Mouse (Mus musculus): ENCODE measurements at regions not wholly inside any gene's neighbourhood (a gene's known extent, or its start where the extent isn't known, plus 50 kb on each side); places are given as distances from the start of the nearest gene placed in this dataset.

- Histone ChIP-seq H3K79me2 (ENCODE audit: control insufficient read depth, insufficient read depth, low read length) (no peaks in the 10 kb centered on the region), H3K36me3 (ENCODE audit: control insufficient read depth, insufficient read depth, low read length) (no peaks in the 10 kb centered on the region), H3K9ac (ENCODE audit: low read depth, low read length) (no peak overlapping the region), H3K27ac (replicated peaks; ENCODE audit: insufficient read depth, low read depth, low read length) (no peak overlapping the region), H3K4me3 (ENCODE audit: insufficient read depth, low read depth, low read length) (no peak overlapping the region), H3K27me3 (ENCODE audit: control insufficient read depth, insufficient read depth, low read length) (no peaks in the 10 kb centered on the region), H3K4me1 (ENCODE audit: control insufficient read depth, insufficient read depth, low read length) (no peaks in the 10 kb centered on the region)
- WGBS: 72% methylated on average over 4 of the region's 4 CpGs
- TF ChIP-seq CTCF (IDR thresholded peaks at IDR 0.05; ENCODE audit: low read depth, low read length) (no peak), POLR2A (IDR thresholded peaks at IDR 0.05; ENCODE audit: extremely low read depth, insufficient read depth, low read length) (no peak)
- DNase-seq (ENCODE audit: extremely low read depth, low read depth, low spot score): no peak
Measured at GRCm38 (mm10) chr1:128681261-128681660, 89.2 kb upstream of the Cxcr4 start.

GRCm38 (mm10) chr1:128680538-128680937 lies 88.4 kb upstream of the Cxcr4 start:
- Histone ChIP-seq H3K79me2 (ENCODE audit: control insufficient read depth, insufficient read depth, low read length) (no peaks in the 10 kb centered on the region), H3K4me3 (ENCODE audit: insufficient read depth, low read depth, low read length) (no peak overlapping the region), H3K27ac (replicated peaks; ENCODE audit: insufficient read depth, low read depth, low read length) (no peak overlapping the region), H3K4me1 (ENCODE audit: control insufficient read depth, insufficient read depth, low read length) (no peaks in the 10 kb centered on the region), H3K36me3 (ENCODE audit: control insufficient read depth, insufficient read depth, low read length) (no peaks in the 10 kb centered on the region), H3K9ac (ENCODE audit: low read depth, low read length) (no peak overlapping the region), H3K27me3 (ENCODE audit: control insufficient read depth, insufficient read depth, low read length) (no peaks in the 10 kb centered on the region)
- no peak for DNase-seq (ENCODE audit: extremely low read depth, low read depth, low spot score)
- WGBS: 47% methylated on average over 3 of the region's 3 CpGs
- TF ChIP-seq CTCF (IDR thresholded peaks at IDR 0.05; ENCODE audit: low read depth, low read length): no peak
- TF ChIP-seq POLR2A (IDR thresholded peaks at IDR 0.05; ENCODE audit: extremely low read depth, insufficient read depth, low read length): no peak

- TF ChIP-seq CTCF (IDR thresholded peaks at IDR 0.05; ENCODE audit: low read depth, low read length) (no peak), POLR2A (IDR thresholded peaks at IDR 0.05; ENCODE audit: extremely low read depth, insufficient read depth, low read length) (no peak)
- no peaks in the 10 kb centered on the region for H3K4me1 ChIP-seq (ENCODE audit: control insufficient read depth, insufficient read depth, low read length)
- H3K4me3 ChIP-seq (ENCODE audit: insufficient read depth, low read depth, low read length): no peak overlapping the region
- WGBS: 72% methylated on average over 5 of the region's 5 CpGs
- H3K36me3 ChIP-seq (ENCODE audit: control insufficient read depth, insufficient read depth, low read length): no peaks in the 10 kb centered on the region
- H3K79me2 ChIP-seq (ENCODE audit: control insufficient read depth, insufficient read depth, low read length): no peaks in the 10 kb centered on the region
- H3K9ac ChIP-seq (ENCODE audit: low read depth, low read length): no peak overlapping the region
- H3K27me3 ChIP-seq (ENCODE audit: control insufficient read depth, insufficient read depth, low read length): no peaks in the 10 kb centered on the region
- no peak for DNase-seq (ENCODE audit: extremely low read depth, low read depth, low spot score)
- H3K27ac ChIP-seq (replicated peaks; ENCODE audit: insufficient read depth, low read depth, low read length): no peak overlapping the region
Measured at GRCm38 (mm10) chr1:128680012-128680411, 87.9 kb upstream of the Cxcr4 start.

GRCm38 (mm10) chr1:128679005-128679980 lies 87.2 kb upstream of the Cxcr4 start:
- no peak for DNase-seq (ENCODE audit: extremely low read depth, low read depth, low spot score)
- H3K27me3 ChIP-seq (ENCODE audit: control insufficient read depth, insufficient read depth, low read length): no peaks in the 10 kb centered on the region
- no peak overlapping the region for H3K27ac ChIP-seq (replicated peaks; ENCODE audit: insufficient read depth, low read depth, low read length)
- no peak overlapping the region for H3K9ac ChIP-seq (ENCODE audit: low read depth, low read length)
- TF ChIP-seq POLR2A (IDR thresholded peaks at IDR 0.05; ENCODE audit: extremely low read depth, insufficient read depth, low read length) (no peak), CTCF (IDR thresholded peaks at IDR 0.05; ENCODE audit: low read depth, low read length) (no peak)
- no peaks in the 10 kb centered on the region for H3K79me2 ChIP-seq (ENCODE audit: control insufficient read depth, insufficient read depth, low read length)
- H3K4me3 ChIP-seq (ENCODE audit: insufficient read depth, low read depth, low read length): no peak overlapping the region
- 51% methylated on average over 18 of the region's 18 CpGs for WGBS
- H3K36me3 ChIP-seq (ENCODE audit: control insufficient read depth, insufficient read depth, low read length): no peaks in the 10 kb centered on the region
- H3K4me1 ChIP-seq (ENCODE audit: control insufficient read depth, insufficient read depth, low read length): no peaks in the 10 kb centered on the region

- no peaks in the 10 kb centered on the region for H3K79me2 ChIP-seq (ENCODE audit: control insufficient read depth, insufficient read depth, low read length)
- no peak overlapping the region for H3K9ac ChIP-seq (ENCODE audit: low read depth, low read length)
- no peaks in the 10 kb centered on the region for H3K27me3 ChIP-seq (ENCODE audit: control insufficient read depth, insufficient read depth, low read length)
- H3K27ac ChIP-seq (replicated peaks; ENCODE audit: insufficient read depth, low read depth, low read length): no peak overlapping the region
- H3K4me1 ChIP-seq (ENCODE audit: control insufficient read depth, insufficient read depth, low read length): no peaks in the 10 kb centered on the region
- TF ChIP-seq CTCF (IDR thresholded peaks at IDR 0.05; ENCODE audit: low read depth, low read length) (no peak), POLR2A (IDR thresholded peaks at IDR 0.05; ENCODE audit: extremely low read depth, insufficient read depth, low read length) (no peak)
- no peak for DNase-seq (ENCODE audit: extremely low read depth, low read depth, low spot score)
- 70% methylated on average over 5 of the region's 5 CpGs for WGBS
- H3K36me3 ChIP-seq (ENCODE audit: control insufficient read depth, insufficient read depth, low read length): no peaks in the 10 kb centered on the region
- no peak overlapping the region for H3K4me3 ChIP-seq (ENCODE audit: insufficient read depth, low read depth, low read length)
Measured at GRCm38 (mm10) chr1:128675538-128675937, 83.4 kb upstream of the Cxcr4 start.

GRCm38 (mm10) chr1:128672306-128672705 lies 80.2 kb upstream of the Cxcr4 start:
- H3K4me1 ChIP-seq (ENCODE audit: control insufficient read depth, insufficient read depth, low read length): no peaks in the 10 kb centered on the region
- no peak for TF ChIP-seq CTCF (IDR thresholded peaks at IDR 0.05; ENCODE audit: low read depth, low read length)
- TF ChIP-seq POLR2A (IDR thresholded peaks at IDR 0.05; ENCODE audit: extremely low read depth, insufficient read depth, low read length): no peak
- WGBS: 90% methylated on average over 3 of the region's 3 CpGs

More at GRCm38 (mm10) chr1:128672306-128672705, 80.2 kb upstream of the Cxcr4 start:
- Histone ChIP-seq H3K27ac (replicated peaks; ENCODE audit: insufficient read depth, low read depth, low read length) (no peak overlapping the region), H3K27me3 (ENCODE audit: control insufficient read depth, insufficient read depth, low read length) (no peaks in the 10 kb centered on the region), H3K4me3 (ENCODE audit: insufficient read depth, low read depth, low read length) (no peak overlapping the region), H3K79me2 (ENCODE audit: control insufficient read depth, insufficient read depth, low read length) (no peaks in the 10 kb centered on the region), H3K36me3 (ENCODE audit: control insufficient read depth, insufficient read depth, low read length) (no peaks in the 10 kb centered on the region), H3K9ac (ENCODE audit: low read depth, low read length) (no peak overlapping the region)
- no peak for DNase-seq (ENCODE audit: extremely low read depth, low read depth, low spot score)

Data from liver, adult 2 months (tissue).